Mouse (Mus musculus) adipocyte (in vitro differentiated cells): ENCODE results near the gene Ston2.

ENCODE experiments used
- DNase-seq: peaks from one replicate; pipeline ENCODE4 v3.0.0-alpha.2; 2016; ENCODE audit warnings: low spot score

Ston2 gene

DNA sequence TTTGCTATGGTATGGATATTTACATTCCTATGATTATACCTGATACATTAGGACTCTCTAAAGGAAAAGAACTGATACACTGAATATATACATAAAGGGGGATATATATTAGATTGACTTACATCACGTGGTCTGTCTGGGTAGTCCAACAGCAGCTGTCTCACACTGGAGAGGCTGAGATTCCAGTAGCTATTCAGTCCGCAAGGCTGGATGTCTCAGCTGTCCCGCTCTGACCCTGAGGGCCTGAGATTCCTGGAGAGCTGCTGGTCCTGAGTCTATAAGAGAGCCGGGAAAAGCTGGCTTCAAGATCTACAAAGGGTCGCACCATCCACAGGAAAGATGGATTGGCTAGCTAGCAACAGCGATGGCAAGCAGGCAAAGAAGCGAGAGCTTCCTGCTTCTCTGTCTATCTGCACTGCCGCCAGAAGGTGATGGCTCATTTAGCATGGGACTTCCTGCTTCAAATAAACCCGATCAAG lies at the start of gene Ston2:
TSS of gene Ston2 (minus strand) at position 429 of the 479 bp plus-strand sequence.
- no peak for DNase-seq

DNA sequence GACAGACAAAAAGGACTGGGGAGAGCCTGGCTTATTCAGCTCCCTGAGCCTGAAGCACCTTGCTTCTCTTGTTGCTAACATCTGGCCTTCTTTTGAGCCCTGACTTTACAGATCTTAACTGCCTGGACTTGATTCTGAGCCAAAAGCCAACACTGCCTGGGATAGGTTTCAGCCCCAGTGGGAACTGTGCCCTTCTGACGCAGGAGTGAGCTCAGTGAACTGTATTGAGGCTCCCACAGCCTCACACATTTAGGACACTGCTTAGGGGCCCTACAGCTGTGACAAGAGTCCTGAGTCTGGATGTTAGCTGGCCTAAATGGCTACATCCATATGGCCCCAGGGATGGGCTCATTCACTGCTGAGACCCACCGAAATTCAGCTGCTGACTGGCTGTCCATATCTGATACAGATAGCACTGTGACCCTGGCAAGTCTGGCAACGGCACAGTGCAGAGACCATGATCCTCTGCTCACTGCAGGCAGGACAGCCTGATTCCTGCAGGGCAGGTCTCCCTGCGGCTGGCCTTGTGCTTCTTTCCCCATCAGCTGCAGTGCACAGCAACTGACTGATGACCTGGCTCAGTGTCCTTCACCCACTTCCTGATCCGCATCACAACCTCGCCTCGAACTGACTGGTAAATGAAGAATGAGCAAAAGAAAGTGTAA lies 49.3 kb upstream of the Ston2 start:
- peak; percentile 32 for DNase-seq

DNA sequence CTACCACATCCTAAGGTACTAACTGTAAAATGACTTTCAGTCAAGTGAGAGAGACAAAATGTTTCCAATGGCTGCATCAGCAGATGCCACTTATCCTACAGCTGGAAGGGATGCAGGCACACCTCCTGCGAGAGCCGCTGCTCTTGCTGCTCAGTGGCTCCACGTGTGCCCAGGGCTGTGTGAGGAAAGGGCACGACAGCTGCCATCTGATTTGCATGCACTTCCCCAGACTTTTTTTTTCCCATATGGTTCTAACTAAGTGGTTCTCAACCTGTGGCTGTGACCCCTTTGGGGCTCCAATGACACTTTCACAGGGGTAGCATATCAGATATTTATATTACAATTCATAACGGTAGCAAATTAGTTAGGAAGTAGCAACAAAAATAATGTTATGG lies 45.7 kb upstream of the Ston2 start:
- no peak for DNase-seq

DNA sequence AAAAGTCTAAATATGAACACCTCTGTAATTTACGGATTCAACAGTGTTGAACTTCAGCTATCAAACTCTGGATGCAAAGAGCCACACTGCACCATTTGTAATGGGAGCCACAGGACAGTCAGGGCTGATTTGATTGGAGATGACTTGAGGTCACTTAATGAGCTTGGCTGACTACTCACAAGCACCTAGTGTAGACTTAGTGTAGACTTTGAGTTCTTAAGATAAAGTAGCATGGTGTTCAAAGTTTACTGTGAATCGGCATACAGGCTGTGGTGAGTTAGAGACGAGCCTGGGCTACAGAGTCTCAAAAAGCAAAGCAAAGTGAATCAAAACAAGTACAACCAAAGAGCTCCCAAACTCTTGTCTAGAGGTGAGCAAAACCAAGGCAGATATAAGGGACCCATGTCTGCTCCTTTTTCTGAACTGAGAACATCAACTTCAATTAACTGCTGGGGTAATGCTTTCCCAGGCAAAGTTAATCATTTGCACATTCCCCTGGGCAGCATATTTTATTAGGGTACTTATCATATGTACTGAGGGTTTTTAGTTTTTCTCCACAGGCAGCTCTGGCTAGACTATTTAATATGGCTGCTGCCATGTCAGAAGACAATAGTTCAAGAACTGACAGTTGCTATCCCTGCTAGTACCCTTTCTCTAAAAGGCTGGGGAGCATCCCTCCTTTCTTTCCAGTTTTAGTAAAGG lies 45.2 kb upstream of the Ston2 start:
- no peak for DNase-seq

DNA sequence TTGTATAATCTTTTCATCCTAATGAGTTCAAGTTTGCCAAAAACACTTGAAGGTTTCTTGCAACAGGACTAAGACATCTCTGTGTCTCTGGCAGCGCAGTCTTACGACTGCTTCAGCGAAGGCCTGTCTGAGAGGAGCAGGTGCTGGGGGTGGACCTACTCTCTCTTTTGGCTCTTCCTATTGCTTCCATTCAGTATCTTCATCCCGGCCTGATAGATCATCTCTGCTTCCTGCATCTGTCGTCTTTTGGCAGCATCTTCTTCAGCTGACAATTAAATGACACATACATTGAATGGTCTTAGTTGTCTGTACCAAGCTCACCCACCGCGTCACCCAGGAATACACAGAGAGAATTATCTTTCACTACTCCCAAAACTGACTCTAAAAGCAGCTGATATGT lies 43.2 kb upstream of the Ston2 start:
- DNase-seq, result no peak

DNA sequence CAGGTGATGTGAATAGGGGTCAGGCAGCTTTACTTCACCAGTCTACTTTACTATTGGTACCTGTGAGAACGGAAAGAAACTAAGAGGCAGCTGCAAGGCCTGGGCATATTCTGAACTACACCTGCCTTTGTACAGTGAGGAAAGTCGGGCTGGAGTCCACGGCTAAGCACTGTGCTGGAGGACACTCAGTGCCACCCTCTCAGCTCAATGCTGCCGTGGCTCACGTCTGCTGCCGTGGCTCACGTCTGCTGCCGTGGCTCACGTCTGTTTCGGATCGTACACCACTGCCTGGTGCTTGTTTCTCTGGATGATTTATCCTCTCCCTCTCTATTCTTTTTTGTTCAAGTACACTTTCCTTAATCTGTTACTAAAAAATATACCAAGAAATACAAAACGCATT lies 32.3 kb upstream of the Ston2 start:
- no peak for DNase-seq

DNA sequence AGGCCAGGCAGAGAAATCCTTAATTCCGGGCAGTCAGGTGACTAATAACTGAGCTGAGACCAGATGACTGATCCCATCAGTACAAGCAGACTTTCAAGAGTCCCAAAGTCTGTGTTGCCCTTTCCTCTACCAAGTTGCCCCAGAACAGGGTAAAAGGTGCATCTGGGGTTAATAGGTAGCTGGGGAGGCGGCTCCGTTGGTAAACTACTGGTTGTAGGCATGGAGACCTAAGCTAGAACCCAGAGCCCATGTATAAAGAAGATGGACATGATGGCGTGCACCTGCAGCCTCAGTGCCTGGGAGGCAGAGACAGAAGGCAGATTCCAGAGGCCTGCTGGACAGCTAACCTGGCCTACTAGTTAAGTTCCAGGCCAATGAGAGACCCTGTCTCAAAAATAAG lies 30.5 kb upstream of the Ston2 start:
- DNase-seq, result no peak

DNA sequence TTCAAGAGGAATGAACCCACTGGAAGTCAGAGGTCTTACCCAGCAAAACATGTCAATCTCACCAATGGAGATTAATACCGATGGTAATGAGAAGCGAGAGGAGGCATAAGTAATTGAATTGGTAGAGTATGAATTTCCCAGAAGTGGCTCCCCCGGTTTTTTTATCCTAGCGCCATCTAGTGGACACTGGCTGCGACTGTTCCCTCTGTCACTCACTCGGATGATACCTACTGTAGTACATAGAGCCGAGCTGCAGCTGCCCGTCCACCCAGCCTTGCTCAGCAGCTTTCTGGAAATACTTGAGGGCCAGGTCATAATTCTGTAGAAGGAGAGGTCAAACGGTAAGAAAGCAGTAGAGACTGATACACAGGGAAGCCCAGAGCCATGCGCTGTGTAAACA lies 27.8 kb upstream of the Ston2 start:
- peak; percentile 58 for DNase-seq

DNA sequence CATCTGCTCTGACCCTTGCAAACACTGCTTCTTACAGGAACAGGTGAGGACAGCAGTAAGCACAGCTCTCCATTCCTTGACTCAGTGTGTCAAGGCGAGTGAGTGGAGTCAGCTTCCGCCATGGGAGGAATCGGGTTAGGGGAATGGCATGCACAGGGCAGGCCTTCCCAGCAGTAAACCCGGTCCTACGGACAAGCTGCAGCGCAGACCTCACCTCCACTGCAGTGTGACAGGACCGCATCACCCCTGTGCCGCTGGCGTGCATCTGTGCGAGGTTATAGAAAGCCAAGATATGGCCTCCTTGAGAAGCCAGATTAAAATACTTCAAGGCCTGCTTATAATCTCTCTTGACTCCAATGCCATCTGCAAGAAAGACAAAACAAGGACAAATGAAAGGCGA lies 27.4 kb upstream of the Ston2 start:
- DNase-seq, result no peak

DNA sequence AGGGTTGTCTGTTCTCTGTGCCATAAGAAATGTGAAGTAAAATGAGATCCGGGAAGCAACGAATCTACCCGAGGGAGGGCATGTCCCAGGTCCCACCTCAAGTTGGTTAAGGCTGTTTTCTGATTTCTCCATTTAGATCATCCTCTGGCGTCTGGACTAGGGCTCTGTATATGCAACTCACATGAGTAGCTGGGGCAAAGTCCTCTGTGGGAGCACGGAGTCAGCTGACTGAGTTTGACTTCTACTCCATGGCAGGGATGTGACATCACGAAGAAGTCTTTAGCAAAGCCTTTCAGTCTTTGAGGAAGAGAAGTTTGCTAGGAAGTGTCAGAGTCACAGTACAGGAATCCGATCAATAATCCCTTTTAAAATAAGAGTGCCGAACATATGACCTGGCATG lies 20.7 kb upstream of the Ston2 start:
- no peak for DNase-seq

DNA sequence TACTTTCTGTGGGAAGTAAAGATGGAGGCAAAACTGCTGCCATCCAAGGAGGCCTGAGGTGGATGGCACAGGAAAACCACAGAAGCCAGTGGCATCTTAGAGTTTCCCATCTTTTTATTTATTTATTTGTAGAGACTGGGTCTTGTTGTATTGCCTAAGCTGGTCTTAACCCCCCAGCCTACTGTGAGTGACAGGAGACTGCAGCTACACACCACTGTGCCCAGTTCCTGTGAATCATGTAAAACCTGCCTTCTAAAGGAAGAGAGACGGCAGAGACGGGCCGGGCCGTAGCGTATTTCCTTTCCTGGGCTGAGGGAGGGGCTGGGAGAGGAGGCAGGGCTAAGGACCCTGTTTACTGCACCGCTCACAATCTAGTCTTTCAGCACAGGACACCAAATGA lies 19.6 kb upstream of the Ston2 start:
- DNase-seq, result no peak

DNA sequence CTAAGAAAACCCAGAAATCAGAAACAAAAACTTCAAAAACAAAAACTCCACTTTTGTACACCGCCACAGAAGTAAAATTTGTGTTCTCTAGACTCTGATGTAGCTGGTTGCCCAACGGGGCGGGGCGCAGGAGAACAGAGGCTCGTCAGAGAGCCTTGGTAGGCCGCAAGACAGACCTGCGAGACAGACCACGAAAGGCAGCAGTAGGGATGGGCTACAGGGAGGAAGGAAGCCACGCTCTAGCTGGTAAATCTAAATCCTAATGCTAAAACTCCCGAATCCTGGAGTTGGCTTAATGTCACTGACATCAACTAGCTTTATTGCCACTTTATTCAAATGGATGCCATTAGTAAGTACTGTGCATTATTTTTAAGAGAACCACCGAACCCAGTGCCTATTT lies 18.9 kb upstream of the Ston2 start:
- no peak for DNase-seq

DNA sequence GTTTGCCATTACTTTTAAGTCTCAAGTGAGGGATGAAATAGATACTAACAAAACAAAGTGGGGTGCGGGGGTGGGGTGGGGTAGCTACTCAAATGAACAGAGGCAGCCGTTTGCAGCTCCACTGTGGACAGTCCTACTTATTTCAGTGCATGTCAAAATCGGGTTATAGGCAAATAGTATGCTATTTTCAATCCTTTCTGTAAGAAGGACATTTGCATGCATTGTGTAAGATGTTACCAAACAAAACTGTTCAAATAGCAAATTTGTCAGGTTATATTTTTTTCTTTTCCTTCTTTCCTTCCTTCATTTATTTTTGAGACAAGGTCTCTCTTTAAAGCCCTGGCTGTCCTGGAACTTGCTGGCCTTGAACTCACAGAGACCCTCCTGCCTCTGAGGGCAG lies 16.1 kb upstream of the Ston2 start:
- peak; percentile 14 for DNase-seq

DNA sequence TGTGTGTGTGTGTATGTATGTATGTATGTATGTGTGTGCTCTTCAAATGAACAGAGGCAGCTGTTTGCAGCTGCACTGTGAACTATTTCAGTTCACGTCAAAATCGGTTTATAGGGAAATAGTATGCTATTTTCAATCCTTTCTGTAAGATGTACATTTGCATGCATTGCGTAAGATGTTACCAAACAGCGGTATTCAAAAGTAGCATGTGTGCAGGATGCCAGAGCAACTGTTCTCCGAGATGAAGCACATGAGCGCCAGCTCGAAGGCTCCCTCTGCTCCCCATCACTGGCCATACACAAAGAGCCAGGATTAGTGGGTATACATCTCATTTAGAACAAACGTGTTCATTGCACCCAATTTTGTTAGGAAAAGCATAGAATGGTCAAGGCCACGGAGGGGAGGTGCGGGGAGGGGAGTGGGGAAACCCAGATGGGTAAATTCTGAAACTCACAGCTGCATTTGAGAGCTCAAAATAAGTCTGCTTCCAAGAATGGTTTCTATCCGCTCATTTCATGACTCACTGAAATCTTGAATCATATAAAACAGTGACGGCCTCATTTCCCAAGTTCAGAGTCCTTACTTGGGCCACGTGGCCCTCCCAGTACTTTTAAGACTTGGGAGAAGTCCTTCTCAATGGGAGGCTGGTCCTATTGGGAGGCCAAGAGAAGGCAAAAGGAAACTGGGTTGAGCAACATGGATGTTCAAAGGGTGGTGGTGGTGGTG lies 15.2 kb upstream of the Ston2 start:
- DNase-seq, result no peak

DNA sequence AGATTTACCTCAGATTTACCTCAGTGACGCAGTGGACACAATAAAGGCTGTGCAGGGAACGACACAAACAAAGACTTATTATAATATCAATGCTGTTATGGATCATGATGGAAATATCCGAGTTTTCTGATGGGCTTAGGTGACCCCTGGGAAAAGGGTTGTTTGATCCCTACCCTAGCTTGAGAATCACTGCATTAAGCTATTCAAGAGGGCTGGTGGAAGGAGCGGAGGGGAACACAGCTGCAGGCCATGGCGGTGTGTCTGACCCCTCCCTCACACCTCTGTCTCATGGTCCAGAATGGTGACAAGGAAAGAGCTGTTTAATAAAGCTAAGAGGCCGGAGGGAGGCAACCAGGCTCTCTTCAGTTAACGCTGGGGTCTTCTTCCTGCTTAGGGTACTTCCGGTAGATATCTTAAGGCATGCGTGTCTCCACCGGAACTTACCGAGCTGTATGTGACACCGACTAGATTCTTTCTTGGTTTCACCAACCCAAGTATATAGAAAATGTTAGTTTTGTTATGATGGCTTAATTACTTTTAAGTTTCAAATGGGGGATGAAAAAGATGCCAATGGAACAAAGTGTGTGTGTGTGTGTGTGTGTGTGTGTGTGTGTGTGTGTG lies 14.5 kb upstream of the Ston2 start:
- no peak for DNase-seq

DNA sequence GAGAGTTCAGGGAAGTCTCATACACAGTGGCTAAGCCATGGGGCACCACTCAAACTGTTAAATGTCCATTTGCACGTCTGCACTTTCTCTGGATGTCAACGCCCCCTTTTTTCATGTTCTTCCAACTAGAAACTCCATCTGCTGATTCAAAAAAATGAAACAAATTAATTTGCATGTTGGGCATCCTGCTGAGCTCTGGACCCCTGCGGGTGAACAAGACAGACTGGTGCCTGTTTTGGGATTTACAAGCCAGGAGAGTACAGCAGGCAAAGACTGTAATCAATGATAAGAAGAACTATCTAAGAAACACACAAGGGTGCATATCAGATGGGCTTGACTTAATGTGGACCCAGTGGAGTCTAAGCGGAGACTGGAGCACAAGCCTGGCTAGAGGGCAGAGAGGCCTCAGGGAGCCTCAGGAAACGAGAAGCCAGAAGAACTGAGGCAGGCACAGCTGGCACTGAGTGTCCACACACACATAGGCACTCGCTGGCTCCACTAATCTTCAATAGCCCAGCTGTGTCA lies 12.7 kb upstream of the Ston2 start:
- no peak for DNase-seq

DNA sequence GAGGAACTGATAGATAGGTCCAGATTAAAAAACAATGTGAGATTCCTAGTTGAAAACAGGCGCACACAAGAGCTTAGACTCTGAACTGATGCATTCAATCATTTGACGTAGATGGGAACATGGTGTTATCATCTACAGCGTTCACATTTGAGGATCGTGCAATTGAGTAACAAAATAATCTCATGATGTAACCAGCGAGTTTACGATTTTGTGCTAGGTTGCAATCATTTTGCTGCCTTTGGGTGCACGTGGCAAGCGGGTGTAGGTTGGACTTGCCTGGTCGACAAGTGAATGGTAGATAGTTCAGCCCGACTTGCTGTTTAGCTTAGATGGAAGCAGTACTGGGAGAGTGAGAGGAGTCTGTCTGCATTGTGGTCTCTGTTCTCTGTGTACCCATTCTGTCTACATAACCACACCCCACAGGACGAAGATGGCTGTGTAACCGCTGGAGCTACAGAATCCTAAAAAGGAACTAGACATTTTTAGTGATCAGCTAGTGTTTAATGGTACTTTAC lies 11.7 kb upstream of the Ston2 start:
- no peak for DNase-seq

DNA sequence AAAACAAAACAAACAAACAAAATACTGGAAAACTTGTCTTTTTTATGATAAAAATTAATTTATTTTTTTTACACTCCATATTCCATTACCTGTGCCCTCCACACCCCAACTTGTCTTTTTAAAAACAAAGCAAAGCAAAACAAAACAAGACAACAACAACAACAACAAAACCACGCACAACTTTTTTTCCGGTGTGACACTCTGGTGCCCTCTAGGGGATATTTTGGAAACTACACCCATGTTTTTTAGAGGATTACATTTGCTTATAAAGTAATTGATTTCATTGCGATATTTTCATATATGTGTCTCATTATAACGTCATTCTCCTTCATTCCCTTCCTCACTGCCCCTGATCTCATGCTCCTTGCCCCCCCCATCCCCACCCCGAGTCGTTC lies 11.2 kb upstream of the Ston2 start:
- peak; percentile 54 for DNase-seq

DNA sequence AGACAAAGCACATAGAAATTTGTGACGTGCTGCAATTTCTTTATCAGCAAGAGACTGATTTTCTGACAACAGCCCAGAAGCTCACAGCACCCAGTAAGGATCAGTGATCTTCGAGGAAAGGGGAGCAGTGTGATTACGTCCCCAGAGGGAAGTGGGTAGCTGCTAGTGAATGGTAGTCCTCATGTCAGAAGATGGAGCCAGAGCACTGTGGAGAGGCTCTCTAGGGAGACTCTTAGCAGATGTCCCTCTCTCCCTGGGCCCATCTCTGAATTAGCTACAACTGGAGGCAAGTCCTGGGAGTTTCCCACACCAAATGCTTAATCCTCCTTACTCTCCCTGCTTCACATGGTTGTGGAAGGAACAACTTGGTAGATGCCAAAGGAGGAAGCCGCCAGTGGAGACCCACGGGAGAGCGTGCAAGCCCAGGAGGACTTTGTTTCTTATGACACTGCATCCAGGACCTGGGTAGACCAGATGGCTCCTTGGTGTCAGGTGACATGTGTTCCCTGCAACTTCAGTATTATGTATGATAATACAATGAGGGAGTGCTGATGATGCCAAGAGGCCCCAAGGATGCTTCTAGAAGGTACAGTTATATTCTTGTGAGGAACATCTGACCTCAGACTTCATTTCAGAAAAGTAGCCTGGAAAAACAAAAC lies 10.7 kb upstream of the Ston2 start:
- DNase-seq, result no peak

DNA sequence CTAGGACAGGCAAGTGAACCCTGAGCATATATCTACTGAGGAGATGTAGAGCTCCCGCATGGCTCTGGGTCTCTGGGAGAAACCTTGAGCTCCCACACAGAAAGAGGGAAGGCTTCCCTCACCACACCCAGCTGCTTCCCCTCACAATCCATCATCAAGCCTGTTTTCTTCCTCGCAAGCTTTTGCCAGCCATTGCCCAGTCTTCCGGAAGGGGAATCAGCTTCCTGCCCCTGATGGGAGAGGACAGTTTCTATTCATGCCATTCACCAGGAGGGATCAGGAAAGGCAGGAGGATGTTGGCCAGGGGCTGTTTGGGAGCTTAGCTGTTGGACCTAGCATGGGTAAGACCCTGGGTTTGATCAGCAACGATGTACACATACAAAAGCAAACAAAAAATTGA lies 8.6 kb upstream of the Ston2 start:
- DNase-seq, result no peak

DNA sequence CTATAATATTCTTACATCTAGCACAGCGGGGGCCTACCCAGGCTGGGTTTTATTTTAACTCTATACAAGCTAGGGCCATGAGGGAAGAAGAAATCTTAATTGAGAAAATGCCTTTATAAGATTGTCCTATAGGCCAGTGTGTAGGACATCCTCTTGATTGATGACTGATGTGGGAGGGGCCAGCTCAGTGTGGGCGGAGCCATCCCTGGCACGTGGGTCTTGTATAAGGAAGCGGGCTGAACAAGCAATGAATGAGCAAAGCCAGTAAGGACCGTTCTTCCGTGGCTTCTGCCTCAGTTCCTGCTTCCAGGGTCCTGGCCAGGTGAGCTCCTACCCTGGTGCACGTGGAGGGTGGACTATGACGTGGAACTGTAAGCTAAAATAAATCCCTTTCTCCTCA lies 5.1 kb upstream of the Ston2 start:
- no peak for DNase-seq

DNA sequence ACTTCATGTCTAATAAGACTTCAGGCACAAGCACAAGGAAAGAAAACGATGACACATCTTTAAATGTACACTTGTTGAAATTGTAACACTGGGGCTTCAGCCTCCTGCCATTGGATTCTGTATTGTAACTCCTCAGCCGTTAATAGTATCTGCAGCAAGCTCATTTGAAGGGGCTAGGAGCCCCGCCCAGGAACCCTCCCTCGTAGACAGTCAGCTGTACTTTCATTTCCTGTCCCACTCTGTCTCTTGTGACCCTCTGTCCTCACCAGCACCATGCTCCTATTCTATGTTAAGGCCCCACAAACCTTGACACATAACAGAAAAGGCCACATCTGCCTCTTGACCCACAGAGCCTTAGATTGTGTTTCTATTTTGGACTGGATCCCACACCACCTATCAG lies 3.6 kb upstream of the Ston2 start:
- no peak for DNase-seq
